Mouse (Mus musculus): ENCODE data around the gene Nmur1. TPM values are rescaled to one million over a fixed set of nuclear protein-coding genes. Genes with fewer than 3 reads are reported as not detected.
A peak's percentile ranks its signal among the peaks of the same experiment; 100 is the strongest.

Gene Nmur1
- total and polyA plus RNA-seq, 3 experiments, result not detected

DNA sequence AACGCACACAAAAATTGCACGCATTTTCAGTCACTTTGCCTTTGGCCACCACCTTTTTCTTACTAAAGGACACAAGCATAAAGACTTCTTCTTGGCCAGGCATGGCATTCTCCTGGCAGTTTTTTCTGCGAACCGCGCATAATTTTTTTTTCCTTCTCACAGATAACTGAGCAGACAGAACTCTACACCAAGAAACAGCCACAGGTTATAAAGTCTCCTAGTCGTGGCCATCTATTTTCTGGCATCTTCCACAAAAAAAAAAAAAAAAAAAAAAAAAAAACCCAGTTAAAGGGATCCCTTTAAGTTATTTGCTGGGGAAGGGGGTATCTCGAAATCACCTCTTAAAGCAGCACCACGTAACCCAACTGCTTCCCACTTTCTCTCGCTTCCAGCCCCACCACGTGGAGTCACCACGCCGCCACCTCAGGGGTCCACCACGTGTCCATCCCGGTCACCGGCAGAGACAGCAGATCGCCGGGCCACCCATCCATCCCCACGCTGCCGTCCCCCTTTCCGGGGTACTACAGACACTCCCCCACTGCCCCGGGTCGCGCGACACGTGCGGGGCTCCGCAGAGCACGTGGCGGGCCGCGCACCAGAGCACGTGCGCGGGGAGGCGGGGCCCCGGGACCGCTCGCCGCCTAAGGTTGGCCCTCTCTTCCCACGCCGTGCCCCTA, 67.7 kb downstream of the Nmur1 start:
- peak overlapping the region; percentile 57 to 99 for H3K4me3 ChIP-seq (ENCODE audit: control insufficient read depth in 1 of 2, insufficient read depth in 1 of 2, low read depth in 2 of 2, low read length in 2 of 2)
- H3K9ac ChIP-seq (ENCODE audit: control insufficient read depth, low read depth, low read length, poor library complexity, severe bottlenecking), result peak overlapping the region; percentile 100
- DNase-seq (ENCODE audit: low read depth, low spot score), result no peak
- no peaks in the 10 kb centered on the region for H3K9me3 ChIP-seq (replicated peaks; ENCODE audit: insufficient read depth, low read length)
- H3K4me1 ChIP-seq (ENCODE audit: control insufficient read depth in 1 of 2, insufficient read depth in 2 of 2, low read length in 2 of 2), result peaks cover 12 to 31% of the 10 kb centered on the region in 2 experiments
- no peaks in the 10 kb centered on the region for H3K27me3 ChIP-seq (ENCODE audit: control insufficient read depth in 1 of 2, insufficient read depth in 2 of 2, low read length in 2 of 2)
- H3K27ac ChIP-seq (ENCODE audit: control insufficient read depth, low read depth, low read length), result peak overlapping the region; percentile 97
- H3K79me2 ChIP-seq (ENCODE audit: control insufficient read depth, insufficient read depth, low read length, poor library complexity), result peaks cover 65% of the 10 kb centered on the region
- peaks cover 41 to 63% of the 10 kb centered on the region in 2 experiments for H3K36me3 ChIP-seq (ENCODE audit: control insufficient read depth in 1 of 2, insufficient read depth in 2 of 2, low read length in 2 of 2)
- TF ChIP-seq MYB (IDR thresholded peaks at IDR 0.05; ENCODE audit: low read depth, low read length) (no peak), SIN3A (IDR thresholded peaks at IDR 0.05; ENCODE audit: low read length) (peak; percentile 92), USF2 (IDR thresholded peaks at IDR 0.05; ENCODE audit: borderline replicate concordance in 1 of 2, insufficient read depth in 1 of 2, low read depth in 1 of 2, low read length in 2 of 2) (no peak), MYC (IDR thresholded peaks at IDR 0.05; ENCODE audit: low read depth, low read length) (peak; percentile 100), POLR2A (IDR thresholded peaks at IDR 0.05; ENCODE audit: control insufficient read depth in 1 of 2, insufficient read depth in 1 of 2, low read depth in 1 of 2, low read length in 2 of 2, poor library complexity in 1 of 2) (no peak; a peak in 1 of 4 replicates), BHLHE40 (IDR thresholded peaks at IDR 0.05; ENCODE audit: borderline replicate concordance, low read depth, low read length) (peak; percentile 90), USF1 (IDR thresholded peaks at IDR 0.05; ENCODE audit: low read depth, low read length) (peak; percentile 79), CHD2 (IDR thresholded peaks at IDR 0.05; ENCODE audit: low read length) (no peak), KAT2A (conservative IDR thresholded peaks at IDR 0.05; ENCODE audit: low read depth, low read length) (no peak), MXI1 (IDR thresholded peaks at IDR 0.05; ENCODE audit: low read depth, low read length) (peak; percentile 100), ETS1 (IDR thresholded peaks at IDR 0.05; ENCODE audit: low read depth, low read length) (no peak), CHD1 (IDR thresholded peaks at IDR 0.05; ENCODE audit: low read depth, low read length) (peak; percentile 95; the same call in 1 of the 2 replicates), EP300 (IDR thresholded peaks at IDR 0.05; ENCODE audit: low read depth in 1 of 2, low read length in 2 of 2) (no peak), MAX (IDR thresholded peaks at IDR 0.05; ENCODE audit: low read length) (peak; percentile 100)

DNA sequence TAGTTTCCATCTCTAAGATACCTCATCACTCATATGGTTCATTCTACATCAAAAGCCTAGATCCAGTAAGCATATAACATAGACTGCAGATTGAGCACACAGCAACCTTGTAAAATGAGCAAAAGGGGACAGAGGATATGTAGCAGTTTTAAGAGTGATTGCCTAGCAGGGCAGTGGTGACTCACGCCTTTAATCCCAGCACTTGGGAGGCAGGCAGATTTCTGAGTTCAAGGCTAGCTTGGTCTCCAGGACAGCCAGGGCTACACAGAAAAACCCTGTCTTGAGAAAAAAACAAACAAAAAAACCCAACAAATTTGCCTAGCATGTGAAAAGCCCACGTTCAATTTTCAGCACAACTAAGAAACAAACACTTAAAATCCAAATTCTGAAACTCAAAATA, 71.8 kb downstream of the Nmur1 start:
- no peak for TF ChIP-seq CHD1 (IDR thresholded peaks at IDR 0.05; ENCODE audit: low read depth, low read length)
- no peak for TF ChIP-seq MEF2A (IDR thresholded peaks at IDR 0.05; ENCODE audit: extremely low read depth, insufficient replicate concordance, low read depth, low read length, poor library complexity, severe bottlenecking)
- 0 out of 2 replicates have a peak, but pooled peaks have one; percentile 39 for TF ChIP-seq POLR2AphosphoS2 (IDR thresholded peaks at IDR 0.05; ENCODE audit: low read length)
- peak in 1 of 2 experiments; percentile 18; a peak in 1 of 4 replicates for TF ChIP-seq POLR2A (IDR thresholded peaks at IDR 0.05; ENCODE audit: control insufficient read depth in 1 of 2, insufficient read depth in 1 of 2, low read depth in 1 of 2, low read length in 2 of 2, poor library complexity in 1 of 2)
- Histone ChIP-seq H3K36me3 (ENCODE audit: control insufficient read depth in 1 of 2, insufficient read depth in 2 of 2, low read length in 2 of 2) (peaks cover 74 to 80% of the 10 kb centered on the region in 2 experiments), H3K27me3 (ENCODE audit: control insufficient read depth in 1 of 2, insufficient read depth in 2 of 2, low read length in 2 of 2) (no peaks in the 10 kb centered on the region), H3K9ac (ENCODE audit: control insufficient read depth, low read depth, low read length, poor library complexity, severe bottlenecking) (0 out of 2 replicates have a peak overlapping the region, but pooled peaks have one; percentile 5), H3K27ac (ENCODE audit: control insufficient read depth, low read depth, low read length) (no peak overlapping the region), H3K79me2 (ENCODE audit: control insufficient read depth, insufficient read depth, low read length, poor library complexity) (peaks cover 47% of the 10 kb centered on the region), H3K4me3 (ENCODE audit: control insufficient read depth in 1 of 2, insufficient read depth in 1 of 2, low read depth in 2 of 2, low read length in 2 of 2) (no peak overlapping the region), H3K9me3 (replicated peaks; ENCODE audit: insufficient read depth, low read length) (no peaks in the 10 kb centered on the region), H3K4me1 (ENCODE audit: control insufficient read depth in 1 of 2, insufficient read depth in 2 of 2, low read length in 2 of 2) (peaks cover 0 to 17% of the 10 kb centered on the region in 2 experiments)
- no peak for DNase-seq (ENCODE audit: low read depth, low spot score)
